In the genomic region with DNA sequence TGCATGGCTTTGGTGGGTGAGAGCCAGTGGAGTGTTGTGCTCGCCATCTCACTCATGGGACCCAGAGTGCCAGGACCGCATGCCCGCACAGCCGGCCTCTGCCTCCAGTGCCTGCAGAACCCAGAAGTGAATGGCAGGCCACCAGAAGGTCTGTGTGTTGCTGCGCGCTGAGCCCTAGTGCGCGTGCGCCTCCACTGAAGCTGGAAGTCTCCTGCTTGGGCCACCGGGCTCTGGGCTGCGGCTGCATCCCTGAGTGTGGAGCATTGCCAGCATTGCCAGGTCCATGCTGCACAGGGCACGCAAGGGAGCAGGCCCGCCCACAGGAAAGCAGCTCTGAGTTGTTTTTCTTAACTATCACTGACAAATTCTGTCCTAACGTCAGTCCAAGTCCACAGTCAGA, we compare ENCODE assay signal across 30 mouse cellular contexts.
DNase-seq lines count a peak whose midpoint lies in the region; ATAC-seq lines count a peak whose summit lies in the region.
"Had no signal": no experiment of that assay in that cellular context is flagged by ENCODE, and none has a peak within 500 bp of the region (broad histone marks: within the 10 kb centered on the region; RNA-seq: fewer than 3 reads in every experiment).

No protein-coding gene starts in this region.

- no peak for ATAC-seq in midbrain, embryonic 13.5 days
- no peak for ATAC-seq in erythroid progenitor cell, adult 5-6 weeks (replicated peaks; ENCODE audit: low FRiP score, poor library complexity, severe bottlenecking)
- ATAC-seq: activated CD4-positive, CD25-positive, alpha-beta regulatory T cell, adult 4 months; CD4-positive, CD25-positive, alpha-beta regulatory T cell, adult 4 months; hindbrain, postnatal 0 days; intestine, embryonic 15.5 days had no signal

- no peaks in the 10 kb centered on the region for H3K36me3 ChIP-seq in midbrain, embryonic 13.5 days
- H3K36me3 ChIP-seq: forebrain, embryonic 12.5 days; heart, embryonic 13.5 days; hindbrain, embryonic 12.5 days; intestine, embryonic 15.5 days; limb, embryonic 13.5 days; lung, embryonic 15.5 days; neural tube, embryonic 12.5 days; stomach, embryonic 15.5 days had no signal

- no peaks in the 10 kb centered on the region for H3K4me1 ChIP-seq in midbrain, embryonic 13.5 days (replicated peaks)
- H3K4me1 ChIP-seq: forebrain, embryonic 12.5 days; heart, embryonic 13.5 days; hindbrain, embryonic 12.5 days; intestine, embryonic 15.5 days; limb, embryonic 13.5 days; lung, embryonic 15.5 days; neural tube, embryonic 12.5 days; stomach, embryonic 15.5 days had no signal

- 0 out of 2 replicates have a peak, but pooled peaks cover 4% of the 10 kb centered on the region for H3K9me3 ChIP-seq in midbrain, embryonic 13.5 days
- H3K9me3 ChIP-seq: forebrain, embryonic 12.5 days; intestine, embryonic 15.5 days; limb, embryonic 13.5 days; lung, embryonic 15.5 days; neural tube, embryonic 12.5 days; stomach, embryonic 15.5 days had no signal

- no peak overlapping the region for H3K9ac ChIP-seq in midbrain, embryonic 13.5 days (replicated peaks)
- H3K9ac ChIP-seq: forebrain, embryonic 12.5 days; heart, embryonic 13.5 days; hindbrain, embryonic 12.5 days; intestine, embryonic 15.5 days; limb, embryonic 13.5 days; lung, embryonic 15.5 days; neural tube, embryonic 12.5 days; stomach, embryonic 15.5 days had no signal

- H3K4me3 ChIP-seq in midbrain, embryonic 13.5 days (replicated peaks) = no peak overlapping the region
- H3K4me3 ChIP-seq: erythroblast, embryonic 14.5 days; forebrain, embryonic 12.5 days; heart, embryonic 13.5 days; hindbrain, embryonic 12.5 days; intestine, embryonic 15.5 days; layer of hippocampus, adult 2 months; left cerebral cortex, adult 2 months; limb, embryonic 13.5 days; lung, embryonic 15.5 days; myocyte; neural tube, embryonic 12.5 days; stomach, embryonic 15.5 days had no signal

- no peaks in the 10 kb centered on the region for H3K27me3 ChIP-seq in midbrain, embryonic 13.5 days
- H3K27me3 ChIP-seq: forebrain, embryonic 12.5 days; heart, embryonic 13.5 days; hindbrain, embryonic 12.5 days; intestine, embryonic 15.5 days; limb, embryonic 13.5 days; lung, embryonic 15.5 days; neural tube, embryonic 12.5 days; stomach, embryonic 15.5 days had no signal

- 96% methylated on average over 14 of the region's 14 CpGs for WGBS in midbrain, embryonic 13.5 days

- no peak overlapping the region for H3K4me2 ChIP-seq in midbrain, embryonic 13.5 days (replicated peaks)
- H3K4me2 ChIP-seq: forebrain, embryonic 12.5 days; heart, embryonic 13.5 days; hindbrain, embryonic 12.5 days; intestine, embryonic 15.5 days; limb, embryonic 13.5 days; liver, embryonic 11.5 days; lung, embryonic 15.5 days; midbrain, embryonic 11.5 days; neural tube, embryonic 12.5 days; stomach, embryonic 15.5 days had no signal

- DNase-seq in ZHBTc4 (ENCODE audit: low read depth, low spot score) = peak; percentile 0
- peak; percentile 50 for DNase-seq in cerebellum, adult 11 months
- DNase-seq in cerebellum, adult 9-10 months = peak; percentile 68
- peak; percentile 54 to 60 for DNase-seq in cerebellum, postnatal 36 days
- no peak for DNase-seq in adrenal gland, postnatal 10 days
- DNase-seq: adrenal gland, adult 2 months; gastrocnemius, postnatal 10 days; kidney, adult 2 months; kidney, postnatal 36 days; lung, postnatal 36 days; thymus, postnatal 14 days had no signal

- no peak overlapping the region for H3K27ac ChIP-seq in midbrain, embryonic 13.5 days
- H3K27ac ChIP-seq: forebrain, embryonic 12.5 days; heart, embryonic 13.5 days; hindbrain, embryonic 12.5 days; hindbrain, postnatal 0 days; intestine, embryonic 15.5 days; layer of hippocampus, adult 2 months; left cerebral cortex, adult 2 months; limb, embryonic 13.5 days; lung, embryonic 15.5 days; neural tube, embryonic 12.5 days; stomach, embryonic 15.5 days had no signal
